Mouse (Mus musculus) cerebral cortex, adult 2 months (tissue): Measurements from ENCODE around the gene Chek2.

Experiments used
- WGBS: fragments of 180-500 bp; shearing (Covaris S2); methylation state at CpG from one replicate; pipeline ENCODE4 v1.1.7; 2018; 5-methylcytosine and 5-hydroxymethylcytosine counted together

Chek2 gene

DNA sequence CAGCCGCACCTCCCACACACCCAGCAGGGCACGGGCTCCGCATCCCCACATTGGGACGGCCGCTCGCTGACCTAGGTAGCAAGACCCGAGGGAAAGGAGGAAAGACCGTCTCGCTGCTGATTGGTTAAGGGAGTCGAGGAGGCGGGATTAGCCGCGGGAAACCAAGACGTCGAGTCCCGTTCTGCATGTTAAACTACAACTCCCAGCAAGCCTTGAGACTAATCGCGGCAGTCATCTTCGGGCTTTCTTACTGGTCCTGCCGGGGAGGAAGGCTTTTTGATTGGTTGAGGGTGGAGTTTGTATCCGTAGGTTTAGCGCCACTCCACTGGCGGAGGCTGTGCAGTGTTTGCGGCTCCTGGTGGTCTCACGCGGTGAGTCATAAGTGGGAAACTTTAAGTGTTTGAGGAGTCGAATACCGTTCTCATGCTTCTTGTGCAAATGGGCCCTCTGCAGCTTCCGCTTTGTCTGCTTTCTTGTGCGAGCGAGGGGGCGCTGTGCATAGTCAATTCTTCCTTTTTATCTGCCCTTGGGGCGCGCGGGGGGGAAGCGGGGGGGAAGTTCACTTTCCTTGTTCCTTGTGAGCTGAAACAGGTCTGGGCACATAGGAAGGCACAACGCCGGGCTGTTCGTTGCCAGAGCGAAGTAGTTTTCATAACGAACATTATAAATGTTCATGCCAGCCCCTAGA, at the start of gene Chek2, which contains the start of gene Hscb:
TSS of gene Chek2 (plus strand) at position 302 of the 688 bp plus-strand sequence.
TSS of gene Hscb (minus strand) at position 100 of the 688 bp plus-strand sequence.
- WGBS: under 1% methylated on average over 41 of the region's 41 CpGs

DNA sequence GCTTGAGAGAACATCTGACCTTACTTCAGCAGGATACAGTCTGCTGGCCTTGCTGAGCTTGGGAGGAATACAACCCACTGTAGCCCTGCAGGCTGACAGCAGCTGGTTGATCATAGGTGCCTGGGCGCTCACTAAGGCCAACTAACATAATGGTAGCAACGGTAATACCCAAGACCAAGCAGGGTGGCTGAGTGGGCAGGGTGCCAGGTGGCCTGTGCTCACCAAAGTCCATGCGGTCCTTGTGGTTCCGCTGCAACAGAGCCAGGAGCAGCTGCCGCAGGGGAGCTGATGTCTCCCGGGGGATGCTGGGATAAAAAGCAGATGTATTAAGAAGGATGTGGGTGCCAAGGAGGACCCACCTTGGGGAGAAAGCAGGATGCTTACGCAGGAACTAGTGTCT, 45.4 kb upstream of the Chek2 start:
- WGBS: 86% methylated on average over 7 of the region's 7 CpGs

- WGBS: 64% methylated on average over 4 of the region's 4 CpGs
Measured at GRCm38 (mm10) chr5:110797696-110798095, 42.1 kb upstream of the Chek2 start.

GRCm38 (mm10) chr5:110801036-110801624, 38.6 kb upstream of the Chek2 start:
- 86% methylated on average over 3 of the region's 3 CpGs for WGBS

- 45% methylated on average over 4 of the region's 4 CpGs for WGBS
Measured at GRCm38 (mm10) chr5:110802186-110802585, 37.6 kb upstream of the Chek2 start.

DNA sequence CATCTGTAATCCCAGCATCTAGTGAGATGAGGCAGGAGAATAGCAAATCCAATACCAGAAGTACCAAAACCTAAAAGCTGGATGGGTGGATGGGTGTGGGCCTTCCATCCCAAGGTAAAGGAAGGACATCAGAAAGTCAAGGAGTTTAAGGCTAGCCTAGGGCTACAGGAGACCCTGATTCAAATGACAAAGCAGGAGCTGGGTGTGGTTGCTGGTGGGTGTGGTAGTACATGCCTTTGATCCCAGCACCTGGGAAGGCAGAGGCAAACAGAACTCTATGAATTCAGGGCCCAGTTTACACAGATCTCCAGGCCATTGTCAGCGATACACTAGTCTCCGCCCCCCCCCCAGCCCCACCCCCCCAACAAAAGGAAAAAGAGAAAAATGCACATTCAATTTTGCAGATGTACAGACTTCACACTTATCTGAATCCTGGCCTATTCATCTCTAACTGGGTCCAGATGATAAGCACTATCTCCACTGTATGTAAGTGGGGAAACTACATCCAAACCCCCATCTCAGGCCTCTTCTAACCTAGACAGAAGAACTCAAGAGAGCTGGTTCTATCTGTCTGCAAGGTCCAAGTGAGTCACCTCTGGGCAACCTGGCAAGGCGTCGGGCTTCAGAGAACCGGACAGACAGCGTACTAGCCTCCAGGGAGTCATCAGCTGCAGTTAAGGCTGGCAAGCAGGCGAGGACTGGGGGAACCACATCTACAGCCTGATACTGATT, 35.6 kb upstream of the Chek2 start:
- WGBS: 90% methylated on average over 7 of the region's 7 CpGs

GRCm38 (mm10) chr5:110806154-110806553, 33.6 kb upstream of the Chek2 start:
- WGBS: 89% methylated on average over 4 of the region's 4 CpGs

DNA sequence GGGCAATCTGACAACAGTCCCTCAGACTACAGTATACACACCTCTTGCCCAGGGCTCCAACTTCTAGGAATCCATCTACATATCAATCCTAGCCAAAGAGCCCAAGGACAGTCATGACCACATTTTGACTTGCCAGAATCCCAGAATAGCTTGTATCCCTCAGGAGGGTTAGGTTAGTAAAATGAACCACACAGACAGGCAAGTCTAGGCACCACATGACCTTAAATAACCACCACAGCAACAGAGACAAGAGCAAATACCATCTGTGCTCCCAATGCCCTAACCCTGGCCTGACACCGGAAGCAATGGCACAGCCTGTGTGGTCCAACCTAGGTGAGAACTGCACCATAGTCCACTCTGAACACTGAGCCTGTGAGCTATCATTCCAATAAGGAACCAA, 33.1 kb upstream of the Chek2 start:
- WGBS: 88% methylated on average over 1 of the region's 1 CpGs

DNA sequence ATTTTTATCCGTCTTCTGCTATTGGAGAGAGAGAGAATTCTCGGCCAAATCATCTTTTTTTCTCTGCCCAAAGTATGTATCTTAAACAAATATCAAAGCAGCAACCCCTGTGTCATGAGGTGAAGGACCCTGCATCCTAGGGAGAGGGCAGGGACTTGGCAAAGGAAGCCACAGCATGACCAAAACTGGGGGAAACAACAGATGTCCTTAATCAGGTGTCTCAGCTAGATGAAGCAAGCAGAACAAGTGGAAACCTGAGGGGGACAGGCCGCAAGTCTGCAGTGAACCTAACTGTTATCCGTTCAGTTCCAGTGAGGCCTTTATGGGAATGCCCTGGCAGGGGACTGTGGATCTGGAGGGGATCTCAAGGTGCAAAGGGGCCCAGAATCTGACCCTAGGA, 32.3 kb upstream of the Chek2 start:
- 68% methylated on average over 4 of the region's 4 CpGs for WGBS

DNA sequence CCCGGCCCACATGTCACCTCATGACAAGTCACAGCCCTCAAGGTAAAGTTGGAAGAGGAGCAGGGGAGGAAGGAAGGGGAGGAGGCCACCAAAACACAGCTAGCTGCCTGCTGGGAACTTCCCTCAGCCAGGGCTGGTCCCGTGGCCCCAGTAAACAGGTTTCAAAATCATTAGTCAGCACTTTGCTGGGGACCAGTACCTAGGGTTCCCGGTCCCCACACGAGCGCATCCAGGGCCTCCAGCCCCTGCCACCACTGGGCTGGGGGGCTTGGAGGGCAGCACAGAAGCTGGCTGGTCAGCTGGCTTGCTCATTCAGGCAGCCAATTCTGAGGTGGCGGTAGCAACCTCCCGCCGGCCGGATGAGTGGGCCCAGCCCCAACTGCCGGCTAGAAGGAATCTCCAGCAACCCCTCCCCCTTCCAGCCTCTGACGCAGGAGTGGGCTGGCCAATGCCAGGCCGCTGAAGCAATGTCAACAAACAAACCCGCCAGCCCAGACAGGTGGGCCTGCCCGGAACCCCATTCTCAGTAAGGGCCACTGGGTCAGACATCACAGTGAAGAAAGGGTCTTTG, 31.6 kb upstream of the Chek2 start:
- 3% methylated on average over 14 of the region's 14 CpGs for WGBS

DNA sequence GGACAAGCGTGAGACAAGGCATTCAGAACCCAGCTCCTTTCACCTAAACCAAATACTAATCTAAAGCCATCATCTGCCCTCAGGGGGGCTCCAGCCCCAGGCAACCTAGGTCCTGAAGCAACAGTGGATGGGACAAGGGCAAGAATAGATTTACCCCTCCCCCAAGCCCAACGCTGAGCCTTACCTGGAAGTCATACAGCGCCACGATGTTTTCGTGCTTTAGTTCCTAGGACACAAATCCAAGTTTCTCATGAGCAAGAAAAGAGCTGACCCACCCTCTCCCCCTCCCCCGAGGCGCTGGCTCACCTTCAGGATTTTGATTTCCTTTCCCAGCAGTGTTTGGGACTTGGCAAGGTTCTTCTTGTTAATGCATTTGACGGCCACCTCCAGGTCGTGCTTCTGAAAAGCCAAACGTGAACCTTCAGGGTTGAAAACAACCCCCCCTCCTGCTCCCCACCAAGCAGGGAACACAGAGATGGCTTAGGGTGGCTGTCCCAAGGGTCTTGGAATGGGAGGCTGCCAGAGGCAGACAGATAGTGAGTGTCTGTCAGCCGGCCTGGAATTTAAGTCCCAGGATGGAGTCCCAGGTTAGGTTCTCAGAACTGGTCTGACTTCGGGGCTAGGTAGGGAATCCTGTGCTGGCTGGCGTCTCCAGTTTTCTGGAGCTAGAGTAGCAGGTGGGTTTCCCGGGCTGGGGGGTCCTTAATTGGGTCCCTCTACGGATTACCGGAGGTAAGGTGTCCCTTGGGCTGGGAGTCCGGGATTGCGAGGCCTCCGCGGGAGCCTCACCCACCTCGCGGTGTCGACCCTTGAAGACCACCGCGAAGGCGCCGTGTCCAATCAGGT, 30.7 kb upstream of the Chek2 start:
- WGBS: under 1% methylated on average over 27 of the region's 27 CpGs

DNA sequence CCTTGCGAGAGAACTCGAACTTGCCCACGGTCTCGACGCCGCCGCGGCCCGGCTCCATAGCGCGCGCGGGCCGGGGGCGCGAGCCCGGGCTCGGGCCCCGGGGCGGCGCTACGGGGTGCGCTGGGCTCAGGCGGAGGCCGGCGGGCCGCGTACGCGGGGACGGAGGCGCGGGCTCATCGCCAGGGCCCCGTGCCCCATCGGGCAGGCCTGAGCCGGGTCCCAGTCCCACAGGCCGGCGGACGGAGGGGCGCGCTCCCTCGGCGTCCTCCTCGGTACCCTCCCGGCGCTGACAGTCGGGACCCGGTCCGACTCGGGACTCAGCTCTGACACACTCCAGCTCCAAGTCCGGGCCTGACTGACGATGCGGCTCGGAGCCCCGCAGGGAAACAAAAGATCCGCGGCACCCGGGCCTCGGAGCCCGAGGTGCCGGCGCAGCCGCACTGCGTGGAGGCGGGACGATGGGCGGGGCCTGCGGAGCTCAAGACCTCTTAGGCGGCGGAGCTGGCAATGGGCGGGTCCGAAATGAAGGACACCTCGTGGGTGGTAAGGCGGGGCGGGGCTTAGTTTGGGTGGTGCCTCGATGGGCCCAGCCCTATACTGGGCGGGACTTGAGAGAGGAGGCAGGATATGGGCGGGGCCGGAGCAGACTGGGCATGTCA, 30.0 kb upstream of the Chek2 start, which contains the start of gene Ulk1:
TSS of gene Ulk1 (minus strand) at position 431 of the 659 bp plus-strand sequence.
- under 1% methylated on average over 80 of the region's 80 CpGs for WGBS

GRCm38 (mm10) chr5:110824421-110824820, 15.4 kb upstream of the Chek2 start:
- 92% methylated on average over 4 of the region's 4 CpGs for WGBS

- WGBS: 81% methylated on average over 8 of the region's 8 CpGs
Measured at GRCm38 (mm10) chr5:110826781-110827495, 12.8 kb upstream of the Chek2 start.

DNA sequence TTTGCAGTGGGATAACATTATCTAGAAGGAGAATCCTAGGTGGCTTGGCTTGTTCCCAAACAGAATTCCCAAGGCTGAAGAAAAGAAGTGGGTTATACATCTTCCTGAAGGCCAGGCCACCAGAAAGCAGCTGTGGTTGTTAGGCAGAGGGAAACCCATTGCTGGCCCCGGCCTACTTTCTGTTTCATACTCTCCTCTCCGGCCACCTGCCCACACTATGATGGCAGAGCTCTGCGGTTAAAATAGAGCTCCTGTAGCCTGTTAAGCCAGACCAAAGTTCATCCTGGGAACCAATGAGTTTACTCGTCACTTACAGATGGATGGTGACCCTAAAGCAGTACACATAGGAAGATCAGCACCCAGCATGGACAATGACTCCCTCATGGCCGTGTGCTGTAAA, 12.2 kb upstream of the Chek2 start:
- 91% methylated on average over 5 of the region's 5 CpGs for WGBS

DNA sequence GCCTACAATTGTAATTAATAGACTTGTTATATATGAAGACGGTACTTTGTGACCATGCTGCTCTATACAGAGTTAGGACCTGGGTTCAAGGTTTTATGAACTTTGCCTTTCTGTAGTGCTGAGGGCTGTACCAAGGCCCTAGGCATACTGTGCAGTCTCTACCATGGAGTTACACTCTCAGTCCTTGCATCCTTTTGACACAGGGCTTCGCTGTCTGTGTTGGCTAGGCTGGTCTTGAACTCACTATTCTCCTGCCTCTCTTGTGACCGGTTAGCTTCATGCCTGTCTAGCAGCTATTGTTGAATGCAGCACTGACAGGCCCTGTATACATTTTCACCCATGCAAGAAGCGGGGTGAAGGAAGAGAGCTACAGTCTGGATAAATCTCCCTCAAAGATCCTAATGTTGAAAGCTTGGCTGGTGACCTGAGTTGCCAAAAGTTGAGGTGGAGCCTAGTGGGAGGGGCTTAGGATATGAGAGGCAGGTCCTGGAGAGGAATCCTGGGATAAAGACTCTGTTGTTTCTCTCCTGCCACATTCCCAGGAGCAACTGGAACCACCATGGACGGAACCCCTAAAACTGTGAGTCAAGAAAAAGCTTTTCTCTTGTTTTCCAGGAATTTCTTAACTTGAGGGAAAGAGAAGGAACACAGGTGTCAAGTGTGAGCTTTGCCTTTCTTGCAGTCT, 8.6 kb upstream of the Chek2 start:
- 94% methylated on average over 5 of the region's 5 CpGs for WGBS

DNA sequence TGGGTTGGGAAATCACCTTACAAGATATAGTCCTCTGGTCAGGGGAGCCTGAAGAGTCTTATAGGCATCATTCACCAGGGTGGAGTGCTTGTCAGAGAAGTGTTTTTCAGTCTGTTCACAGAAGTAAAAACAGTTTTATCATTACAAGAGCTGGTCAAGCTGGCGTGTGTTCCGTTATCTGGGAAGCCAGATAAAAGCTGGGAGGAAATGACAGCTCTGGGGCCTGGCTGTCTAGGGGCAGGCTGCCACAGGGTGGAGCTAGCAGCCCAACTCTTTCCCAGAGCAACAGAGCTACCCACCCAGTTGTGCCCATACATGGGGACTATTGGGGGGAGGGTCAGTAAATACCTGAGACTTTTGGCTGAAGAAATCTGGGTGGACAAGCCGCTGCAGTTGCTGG, 3.8 kb upstream of the Chek2 start:
- WGBS: 48% methylated on average over 3 of the region's 3 CpGs

- 95% methylated on average over 5 of the region's 5 CpGs for WGBS
Measured at GRCm38 (mm10) chr5:110838016-110838415, 1.8 kb upstream of the Chek2 start.

DNA sequence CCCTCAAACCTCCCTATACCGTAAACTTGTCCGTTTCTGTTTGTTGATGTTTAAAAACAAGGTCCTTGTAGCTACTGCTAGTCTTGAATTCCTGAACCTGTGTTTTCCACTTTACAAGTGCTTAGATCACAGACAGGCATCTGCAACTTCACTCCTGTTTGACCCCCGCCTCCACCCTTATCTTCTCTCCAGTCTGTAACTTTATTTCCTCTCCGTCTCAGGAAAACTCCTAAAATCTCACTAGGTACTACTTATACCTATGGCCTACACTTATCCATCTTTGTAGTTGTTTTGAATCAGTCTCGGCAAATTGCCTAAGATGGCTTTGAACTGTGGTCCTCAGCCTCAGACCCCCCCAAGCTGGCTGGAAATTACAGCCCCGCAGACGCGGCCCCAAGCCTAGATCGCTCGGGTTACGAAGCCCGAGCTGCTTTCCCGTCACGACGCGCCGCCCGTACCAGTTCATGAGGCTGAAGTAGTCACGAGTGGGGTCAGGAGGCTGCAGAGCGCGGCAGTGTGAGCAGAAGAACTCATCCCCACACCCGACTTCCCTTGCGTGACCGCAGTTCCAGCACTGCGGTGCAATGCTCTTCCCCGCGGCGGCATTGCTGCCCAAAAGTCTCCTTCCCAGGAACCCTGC, 621 bp upstream of the Chek2 start:
- WGBS: 9% methylated on average over 28 of the region's 28 CpGs
